Mouse (Mus musculus) stomach, embryonic 15.5 days (tissue): Measurements from ENCODE around the gene Serpina3a. TPM values are rescaled to one million over a fixed set of nuclear protein-coding genes. Genes with fewer than 3 reads are reported as not detected.

Experiments used
- ATAC-seq: fragments of 200-750 bp; cut with Nextera tagmentation; 2 replicates; pipeline ENCODE4 v1.8.0; 2017; ENCODE audit warnings: low read depth, moderate number of reproducible peaks, moderate TSS enrichment; ENCODE audit not compliant: insufficient read depth, low FRiP score
- H3K27ac ChIP-seq: fragments of 300-500 bp; sonication (generic); 2 replicates; pipeline ENCODE4 v1.5.1; 2015; ENCODE audit warnings: mild to moderate bottlenecking, inconsistent platforms
- H3K27me3 ChIP-seq: fragments of 300-500 bp; sonication (generic); replicated peaks from 2 replicates; pipeline ENCODE4 v1.6.1; 2015; ENCODE audit warnings: inconsistent platforms
- H3K36me3 ChIP-seq: fragments of 300-500 bp; sonication (generic); 2 replicates; pipeline ENCODE4 v1.6.1; 2015; ENCODE audit warnings: inconsistent platforms
- H3K4me1 ChIP-seq: fragments of 300-500 bp; sonication (generic); 2 replicates; pipeline ENCODE4 v1.6.1; 2015; ENCODE audit warnings: inconsistent platforms
- H3K4me2 ChIP-seq: fragments of 300-500 bp; sonication (generic); 2 replicates; pipeline ENCODE4 v1.6.1; 2015; ENCODE audit warnings: mild to moderate bottlenecking, inconsistent platforms
- H3K4me3 ChIP-seq: fragments of 300-500 bp; sonication (generic); replicated peaks from 2 replicates; pipeline ENCODE4 v1.5.1; 2015; ENCODE audit warnings: inconsistent platforms
- H3K9ac ChIP-seq: fragments of 300-500 bp; sonication (generic); 2 replicates; pipeline ENCODE4 v1.6.1; 2015; ENCODE audit warnings: inconsistent platforms
- H3K9me3 ChIP-seq: fragments of 300-500 bp; sonication (generic); 2 replicates; pipeline ENCODE4 v1.6.1; 2016; ENCODE audit warnings: inconsistent platforms
- WGBS: fragments of 180-500 bp; shearing (Covaris S2); methylation state at CpG from one replicate; pipeline ENCODE4 v1.1.7; 2015; 5-methylcytosine and 5-hydroxymethylcytosine counted together
- polyA plus RNA-seq: library from polyadenylated mRNA; unstranded; fragments of >200 nt; fragmentation: Nextera tagmentation; extraction: Ambion mirVana; gene quantifications from 2 replicates; pipeline ENCODE4 v1.2.1, GENCODE M21; 2015

Serpina3a gene
- polyA plus RNA-seq, 1 experiment from 2014 or later: not detected

GRCm38 (mm10) chr12:104108507-104108906 lies 4.0 kb upstream of the Serpina3a start:
- Histone ChIP-seq H3K36me3 (no peaks in the 10 kb centered on the region), H3K4me2 (no peak overlapping the region), H3K4me3 (no peak overlapping the region), H3K27me3 (no peaks in the 10 kb centered on the region), H3K27ac (no peak overlapping the region), H3K4me1 (no peaks in the 10 kb centered on the region), H3K9ac (no peak overlapping the region), H3K9me3 (no peaks in the 10 kb centered on the region)
- ATAC-seq: no peak
- 71% methylated on average over 2 of the region's 2 CpGs for WGBS

- H3K36me3 ChIP-seq: no peaks in the 10 kb centered on the region
- H3K4me3 ChIP-seq: no peak overlapping the region
- H3K27ac ChIP-seq: no peak overlapping the region
- no peak overlapping the region for H3K4me2 ChIP-seq
- H3K4me1 ChIP-seq: no peaks in the 10 kb centered on the region
- WGBS: 29% methylated on average over 3 of the region's 3 CpGs
- H3K9me3 ChIP-seq: no peaks in the 10 kb centered on the region
- no peak overlapping the region for H3K9ac ChIP-seq
- ATAC-seq: no peak
- H3K27me3 ChIP-seq: no peaks in the 10 kb centered on the region
Observed at GRCm38 (mm10) chr12:104114921-104115579, 2.5 kb downstream of the Serpina3a start.

GRCm38 (mm10) chr12:104123097-104123496 lies 10.6 kb downstream of the Serpina3a start:
- Histone ChIP-seq H3K4me3 (no peak overlapping the region), H3K36me3 (no peaks in the 10 kb centered on the region), H3K27ac (no peak overlapping the region), H3K4me2 (no peak overlapping the region), H3K9me3 (no peaks in the 10 kb centered on the region), H3K27me3 (no peaks in the 10 kb centered on the region), H3K4me1 (no peaks in the 10 kb centered on the region), H3K9ac (no peak overlapping the region)
- 78% methylated on average over 1 of the region's 1 CpGs for WGBS
- ATAC-seq: no peak

GRCm38 (mm10) chr12:104123996-104124395 lies 11.5 kb downstream of the Serpina3a start:
- 79% methylated on average over 2 of the region's 2 CpGs for WGBS
- Histone ChIP-seq H3K4me2 (no peak overlapping the region), H3K4me3 (no peak overlapping the region), H3K9me3 (no peaks in the 10 kb centered on the region), H3K4me1 (no peaks in the 10 kb centered on the region), H3K27me3 (no peaks in the 10 kb centered on the region), H3K9ac (no peak overlapping the region), H3K27ac (no peak overlapping the region), H3K36me3 (no peaks in the 10 kb centered on the region)
- no peak for ATAC-seq

GRCm38 (mm10) chr12:104125021-104125560 lies 12.6 kb downstream of the Serpina3a start:
- no peaks in the 10 kb centered on the region for H3K4me1 ChIP-seq
- no peak for ATAC-seq
- 80% methylated on average over 5 of the region's 5 CpGs for WGBS
- no peak overlapping the region for H3K9ac ChIP-seq
- H3K36me3 ChIP-seq: no peaks in the 10 kb centered on the region
- H3K27me3 ChIP-seq: no peaks in the 10 kb centered on the region
- no peak overlapping the region for H3K4me3 ChIP-seq
- H3K9me3 ChIP-seq: no peaks in the 10 kb centered on the region
- H3K27ac ChIP-seq: no peak overlapping the region
- H3K4me2 ChIP-seq: no peak overlapping the region

- H3K9me3 ChIP-seq: no peaks in the 10 kb centered on the region
- whole genome bisulfite sequencing: 68% methylated on average over 5 of the region's 5 CpGs
- ATAC-seq: no peak
Observed at GRCm38 (mm10) chr12:104127696-104128095, 15.2 kb downstream of the Serpina3a start, which contains the start of gene Serpina3b. Serpina3b (plus strand) TSS chr12:104127996.

GRCm38 (mm10) chr12:104131041-104131440 lies 18.5 kb downstream of the Serpina3a start:
- H3K4me2 ChIP-seq: no peak overlapping the region
- H3K4me3 ChIP-seq: no peak overlapping the region
- H3K27ac ChIP-seq: no peak overlapping the region
- no peak for ATAC-seq
- no peaks in the 10 kb centered on the region for H3K36me3 ChIP-seq
- no peak overlapping the region for H3K9ac ChIP-seq
- H3K4me1 ChIP-seq: no peaks in the 10 kb centered on the region
- H3K9me3 ChIP-seq: no peaks in the 10 kb centered on the region
- H3K27me3 ChIP-seq: no peaks in the 10 kb centered on the region

More at GRCm38 (mm10) chr12:104127696-104128095, 15.2 kb downstream of the Serpina3a start, which contains the start of gene Serpina3b:
- no peak within 1 kb of the TSS for H3K4me3 ChIP-seq
- H3K4me2 ChIP-seq: no peak within 1 kb of the TSS
- H3K4me1 ChIP-seq: no peaks in the 10 kb centered on the region
- no peaks in the 10 kb centered on the region for H3K36me3 ChIP-seq
- no peak within 1 kb of the TSS for H3K9ac ChIP-seq
- H3K27ac ChIP-seq: no peak within 1 kb of the TSS
- H3K27me3 ChIP-seq: no peaks in the 10 kb centered on the region

GRCm38 (mm10) chr12:104138216-104138615 lies 25.7 kb downstream of the Serpina3a start:
- no peak for ATAC-seq
- Histone ChIP-seq H3K36me3 (no peaks in the 10 kb centered on the region), H3K27ac (no peak overlapping the region), H3K9me3 (no peaks in the 10 kb centered on the region), H3K4me3 (no peak overlapping the region), H3K4me1 (no peaks in the 10 kb centered on the region), H3K27me3 (no peaks in the 10 kb centered on the region), H3K4me2 (no peak overlapping the region), H3K9ac (no peak overlapping the region)
- 77% methylated on average over 2 of the region's 2 CpGs for WGBS

GRCm38 (mm10) chr12:104140543-104141103 lies 28.1 kb downstream of the Serpina3a start:
- Histone ChIP-seq H3K27ac (no peak overlapping the region), H3K9ac (no peak overlapping the region)

GRCm38 (mm10) chr12:104141506-104141905 lies 29.0 kb downstream of the Serpina3a start:
- no peaks in the 10 kb centered on the region for H3K36me3 ChIP-seq
- H3K4me3 ChIP-seq: no peak overlapping the region
- no peak overlapping the region for H3K9ac ChIP-seq
- H3K9me3 ChIP-seq: no peaks in the 10 kb centered on the region
- WGBS: 77% methylated on average over 1 of the region's 1 CpGs
- no peak overlapping the region for H3K4me2 ChIP-seq
- no peaks in the 10 kb centered on the region for H3K27me3 ChIP-seq
- no peaks in the 10 kb centered on the region for H3K4me1 ChIP-seq
- no peak for ATAC-seq
- no peak overlapping the region for H3K27ac ChIP-seq

More at GRCm38 (mm10) chr12:104140543-104141103, 28.1 kb downstream of the Serpina3a start:
- Histone ChIP-seq H3K36me3 (no peaks in the 10 kb centered on the region), H3K4me3 (no peak overlapping the region), H3K4me2 (no peak overlapping the region), H3K4me1 (no peaks in the 10 kb centered on the region), H3K9me3 (no peaks in the 10 kb centered on the region), H3K27me3 (no peaks in the 10 kb centered on the region)
- WGBS: 86% methylated on average over 4 of the region's 4 CpGs
- no peak for ATAC-seq

GRCm38 (mm10) chr12:104142427-104142826 lies 29.9 kb downstream of the Serpina3a start:
- ATAC-seq: no peak
- H3K9me3 ChIP-seq: no peaks in the 10 kb centered on the region
- H3K27me3 ChIP-seq: no peaks in the 10 kb centered on the region
- no peak overlapping the region for H3K27ac ChIP-seq
- 29% methylated on average over 1 of the region's 1 CpGs for WGBS
- H3K4me1 ChIP-seq: no peaks in the 10 kb centered on the region
- no peak overlapping the region for H3K9ac ChIP-seq
- no peak overlapping the region for H3K4me3 ChIP-seq
- no peaks in the 10 kb centered on the region for H3K36me3 ChIP-seq
- no peak overlapping the region for H3K4me2 ChIP-seq

GRCm38 (mm10) chr12:104143286-104143685 lies 30.8 kb downstream of the Serpina3a start:
- H3K27me3 ChIP-seq: no peaks in the 10 kb centered on the region
- no peak overlapping the region for H3K4me3 ChIP-seq
- no peaks in the 10 kb centered on the region for H3K36me3 ChIP-seq
- no peak overlapping the region for H3K27ac ChIP-seq
- H3K9ac ChIP-seq: no peak overlapping the region
- no peak for ATAC-seq
- H3K9me3 ChIP-seq: no peaks in the 10 kb centered on the region
- H3K4me1 ChIP-seq: no peaks in the 10 kb centered on the region
- H3K4me2 ChIP-seq: no peak overlapping the region
- 61% methylated on average over 1 of the region's 1 CpGs for WGBS
